Mouse (Mus musculus) adrenal gland, adult 18-20 months (tissue): Measurements from ENCODE around the gene Zfp54. TPM values are rescaled to one million over a fixed set of nuclear protein-coding genes. Genes with fewer than 3 reads are reported as not detected.

Experiments used
- total RNA-seq, 2 experiments: library from RNA; stranded (reverse); gene quantifications; 1 replicate in 1 of 2; 2 replicates in 1 of 2; pipeline ENCODE4 v1.2.3; 2021

The Zfp54 gene
- total RNA-seq, 2 experiments from 2014 or later = 2.4 to 3.4 TPM

Other genes with a start within 250 kb of the Zfp54 start
- gene Vmn1r234, start 197.1 kb upstream of the Zfp54 start, total RNA-seq = not detected
- not detected for gene Vmn1r235, start 166.8 kb upstream of the Zfp54 start, total RNA-seq
- not detected for gene Vmn1r236, start 140.3 kb upstream of the Zfp54 start, total RNA-seq
- not detected for gene Vmn1r237, start 111.4 kb upstream of the Zfp54 start, total RNA-seq
- gene Zfp677, start 39.5 kb upstream of the Zfp54 start, total RNA-seq = 1 to 10 TPM; 2.3 to 3.4 TPM
- 1 to 10 TPM; 6.1 to 7.9 TPM for gene Zfp51, start 27.1 kb downstream of the Zfp54 start, total RNA-seq
- 1 to 10 TPM; 3.1 to 4.7 TPM for gene Zfp53, start 65.8 kb downstream of the Zfp54 start, total RNA-seq
- 10 to 100 TPM; 21.3 to 41.2 TPM for gene Zfp52, start 112.3 kb downstream of the Zfp54 start, total RNA-seq
- 10 to 100 TPM in 1 of 2 experiments, 1 to 10 TPM in 1; 9.7 to 12.3 TPM for gene Zfp948, start 143.8 kb downstream of the Zfp54 start, total RNA-seq
- gene Zfp983, start 227.4 kb downstream of the Zfp54 start, total RNA-seq = 1 to 10 TPM; 5.6 to 5.7 TPM